Mouse (Mus musculus): Measurements from ENCODE around the gene Nmnat3.

DNA sequence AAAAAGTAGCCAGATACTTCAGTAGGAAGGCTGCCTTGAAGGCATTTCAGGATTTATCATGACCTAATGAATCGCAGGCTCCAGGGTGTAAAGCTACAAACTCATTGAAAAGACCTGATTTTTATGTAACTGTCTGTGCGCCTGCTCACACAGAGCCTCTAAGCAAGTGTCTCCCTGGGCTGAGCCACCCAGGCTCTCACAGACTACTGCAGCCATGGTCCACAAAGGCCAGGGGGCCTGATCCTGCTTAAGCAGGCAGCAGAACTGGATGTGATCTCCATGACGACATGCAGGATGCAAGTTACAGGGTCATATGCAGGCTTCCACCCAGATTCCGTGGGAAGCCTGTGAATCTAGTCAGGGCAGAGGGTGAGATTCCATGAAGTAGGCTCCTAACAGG is 106.3 kb downstream of the Nmnat3 start:
- TF ChIP-seq POLR2A (IDR thresholded peaks at IDR 0.05; ENCODE audit: low read depth, low read length): no peak
- TF ChIP-seq EP300 (IDR thresholded peaks at IDR 0.05; ENCODE audit: low read length): no peak
- TF ChIP-seq CTCF (conservative IDR thresholded peaks at IDR 0.05 in 1 of 2, IDR thresholded peaks at IDR 0.05 in 1 of 2; ENCODE audit: low read depth in 2 of 2, low read length in 2 of 2): no peak
- no peak for TF ChIP-seq UBTF (IDR thresholded peaks at IDR 0.05; ENCODE audit: low read depth, low read length)
- no peak for TF ChIP-seq POLR2AphosphoS2 (IDR thresholded peaks at IDR 0.05; ENCODE audit: low read depth, low read length)
- no peak for TF ChIP-seq CHD1 (IDR thresholded peaks at IDR 0.05; ENCODE audit: low read depth, low read length)
- no peak for TF ChIP-seq SMC3 (IDR thresholded peaks at IDR 0.05; ENCODE audit: low read depth, low read length)
- no peak for TF ChIP-seq RCOR1 (conservative IDR thresholded peaks at IDR 0.05; ENCODE audit: low read depth, low read length)

Measured in CH12.LX (cell line).